Mouse (Mus musculus): ENCODE data around the gene E130114P18Rik. TPM values are rescaled to one million over a fixed set of nuclear protein-coding genes. Genes with fewer than 3 reads are reported as not detected.

The E130114P18Rik gene
- polyA plus RNA-seq, 1 experiment, result not detected

- Histone ChIP-seq H3K79me3 (ENCODE audit: low read depth) (no peaks in the 10 kb centered on the region), H3K4me3 (ENCODE audit: insufficient read depth, poor library complexity, severe bottlenecking) (no peak overlapping the region), H3K27me3 (ENCODE audit: control insufficient read depth, insufficient read depth, insufficient read length) (no peaks in the 10 kb centered on the region), H3K36me3 (ENCODE audit: control insufficient read depth, insufficient read depth) (no peaks in the 10 kb centered on the region), H3ac (ENCODE audit: control insufficient read depth, insufficient read length, low read depth) (no peak overlapping the region), H3K79me2 (ENCODE audit: control insufficient read depth, insufficient read depth) (no peaks in the 10 kb centered on the region)
- TF ChIP-seq MYOG (IDR thresholded peaks at IDR 0.05; ENCODE audit: control insufficient read depth, extremely low read depth, insufficient read length) (no peak), MYOD1 (IDR thresholded peaks at IDR 0.05; ENCODE audit: control insufficient read depth, insufficient read length, low read depth) (no peak), CTCF (IDR thresholded peaks at IDR 0.05; ENCODE audit: control insufficient read depth, insufficient read depth, insufficient read length) (no peak), FOSL1 (IDR thresholded peaks at IDR 0.05; ENCODE audit: insufficient read depth, low read length, poor library complexity, severe bottlenecking) (no peak), CEBPB (IDR thresholded peaks at IDR 0.05; ENCODE audit: low read depth) (no peak), MAX (IDR thresholded peaks at IDR 0.05) (no peak), USF1 (IDR thresholded peaks at IDR 0.05; ENCODE audit: low read depth) (no peak)
Measured at GRCm38 (mm10) chr4:97788537-97788936, 10.7 kb upstream of the E130114P18Rik start.

DNA sequence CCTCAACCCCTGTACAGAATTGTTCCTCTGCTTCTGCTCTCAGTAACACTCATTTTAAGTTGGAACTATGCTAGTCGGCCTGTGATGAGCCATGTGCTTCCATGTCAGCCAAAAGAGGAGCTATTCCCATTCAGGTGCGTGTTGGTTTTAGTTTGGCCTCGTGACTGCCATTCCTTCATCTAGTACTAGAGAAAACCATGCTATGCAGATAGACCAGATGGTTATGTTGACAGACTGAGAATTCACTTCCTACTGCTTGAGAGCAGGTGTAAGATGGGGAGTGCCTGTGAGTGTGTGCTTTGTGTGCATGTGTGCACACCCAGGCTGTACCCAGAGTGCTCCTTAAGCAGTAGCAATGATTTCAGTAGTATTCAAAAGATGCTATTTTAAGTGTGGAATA, 9.6 kb upstream of the E130114P18Rik start:
- TF ChIP-seq CEBPB (IDR thresholded peaks at IDR 0.05; ENCODE audit: low read depth) (no peak), MYOG (IDR thresholded peaks at IDR 0.05; ENCODE audit: control insufficient read depth, extremely low read depth, insufficient read length) (no peak), CTCF (IDR thresholded peaks at IDR 0.05; ENCODE audit: control insufficient read depth, insufficient read depth, insufficient read length) (no peak), USF1 (IDR thresholded peaks at IDR 0.05; ENCODE audit: low read depth) (no peak), MAX (IDR thresholded peaks at IDR 0.05) (no peak), MYOD1 (IDR thresholded peaks at IDR 0.05; ENCODE audit: control insufficient read depth, insufficient read length, low read depth) (no peak), FOSL1 (IDR thresholded peaks at IDR 0.05; ENCODE audit: insufficient read depth, low read length, poor library complexity, severe bottlenecking) (no peak)
- Histone ChIP-seq H3ac (ENCODE audit: control insufficient read depth, insufficient read length, low read depth) (no peak overlapping the region), H3K4me3 (ENCODE audit: insufficient read depth, poor library complexity, severe bottlenecking) (no peak overlapping the region), H3K79me3 (ENCODE audit: low read depth) (no peaks in the 10 kb centered on the region), H3K36me3 (ENCODE audit: control insufficient read depth, insufficient read depth) (no peaks in the 10 kb centered on the region), H3K79me2 (ENCODE audit: control insufficient read depth, insufficient read depth) (no peaks in the 10 kb centered on the region), H3K27me3 (ENCODE audit: control insufficient read depth, insufficient read depth, insufficient read length) (no peaks in the 10 kb centered on the region)

GRCm38 (mm10) chr4:97786571-97786970, 8.7 kb upstream of the E130114P18Rik start:
- Histone ChIP-seq H3K79me2 (ENCODE audit: control insufficient read depth, insufficient read depth) (no peaks in the 10 kb centered on the region), H3ac (ENCODE audit: control insufficient read depth, insufficient read length, low read depth) (no peak overlapping the region), H3K79me3 (ENCODE audit: low read depth) (no peaks in the 10 kb centered on the region), H3K4me3 (ENCODE audit: insufficient read depth, poor library complexity, severe bottlenecking) (no peak overlapping the region), H3K27me3 (ENCODE audit: control insufficient read depth, insufficient read depth, insufficient read length) (no peaks in the 10 kb centered on the region), H3K36me3 (ENCODE audit: control insufficient read depth, insufficient read depth) (no peaks in the 10 kb centered on the region)
- TF ChIP-seq CTCF (IDR thresholded peaks at IDR 0.05; ENCODE audit: control insufficient read depth, insufficient read depth, insufficient read length), result no peak
- no peak for TF ChIP-seq CEBPB (IDR thresholded peaks at IDR 0.05; ENCODE audit: low read depth)
- TF ChIP-seq FOSL1 (IDR thresholded peaks at IDR 0.05; ENCODE audit: insufficient read depth, low read length, poor library complexity, severe bottlenecking), result no peak
- TF ChIP-seq MYOG (IDR thresholded peaks at IDR 0.05; ENCODE audit: control insufficient read depth, extremely low read depth, insufficient read length), result no peak
- TF ChIP-seq MYOD1 (IDR thresholded peaks at IDR 0.05; ENCODE audit: control insufficient read depth, insufficient read length, low read depth), result no peak
- TF ChIP-seq MAX (IDR thresholded peaks at IDR 0.05), result no peak
- no peak for TF ChIP-seq USF1 (IDR thresholded peaks at IDR 0.05; ENCODE audit: low read depth)

DNA sequence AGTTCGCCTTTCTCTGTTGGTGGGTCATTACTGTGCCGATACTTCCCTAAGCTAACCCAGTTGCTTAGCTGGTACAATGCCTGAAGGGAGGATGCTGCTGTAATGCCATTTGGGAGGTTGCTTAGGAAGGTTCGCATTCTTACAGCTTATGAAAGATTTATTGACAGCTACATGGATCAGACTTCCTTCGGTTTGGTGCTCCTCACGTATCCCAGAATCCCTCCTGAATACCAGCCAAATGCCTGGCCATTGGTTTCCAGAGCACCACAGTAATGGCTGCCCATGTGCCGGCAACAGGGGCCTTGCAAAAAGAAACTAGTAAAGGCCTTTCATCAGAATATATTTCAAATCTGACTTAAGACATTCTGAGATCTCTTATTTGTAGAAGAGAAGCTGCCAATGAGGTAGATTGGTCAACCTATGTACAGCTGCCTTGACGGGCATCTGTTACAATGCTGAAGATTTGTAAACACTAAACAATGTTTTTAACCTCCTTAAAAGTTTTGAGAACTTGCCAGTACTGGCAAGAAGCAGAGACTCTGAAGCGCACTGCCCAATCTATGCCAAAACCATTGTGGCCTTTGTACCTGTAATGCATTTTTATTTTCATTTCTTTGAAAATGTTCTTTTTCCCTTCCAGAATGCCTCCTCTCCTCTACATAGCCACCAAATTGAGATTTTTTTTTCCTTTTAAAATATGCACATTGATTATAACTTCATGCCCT, 7.8 kb upstream of the E130114P18Rik start:
- H3K36me3 ChIP-seq (ENCODE audit: control insufficient read depth, insufficient read depth), result no peaks in the 10 kb centered on the region
- no peaks in the 10 kb centered on the region for H3K79me2 ChIP-seq (ENCODE audit: control insufficient read depth, insufficient read depth)
- no peak overlapping the region for H3K4me3 ChIP-seq (ENCODE audit: insufficient read depth, poor library complexity, severe bottlenecking)
- no peaks in the 10 kb centered on the region for H3K27me3 ChIP-seq (ENCODE audit: control insufficient read depth, insufficient read depth, insufficient read length)
- TF ChIP-seq CEBPB (IDR thresholded peaks at IDR 0.05; ENCODE audit: low read depth) (no peak), MYOD1 (IDR thresholded peaks at IDR 0.05; ENCODE audit: control insufficient read depth, insufficient read length, low read depth) (no peak), FOSL1 (IDR thresholded peaks at IDR 0.05; ENCODE audit: insufficient read depth, low read length, poor library complexity, severe bottlenecking) (no peak), CTCF (IDR thresholded peaks at IDR 0.05; ENCODE audit: control insufficient read depth, insufficient read depth, insufficient read length) (no peak), USF1 (IDR thresholded peaks at IDR 0.05; ENCODE audit: low read depth) (no peak), MYOG (IDR thresholded peaks at IDR 0.05; ENCODE audit: control insufficient read depth, extremely low read depth, insufficient read length) (no peak), MAX (IDR thresholded peaks at IDR 0.05) (no peak)
- no peak overlapping the region for H3ac ChIP-seq (ENCODE audit: control insufficient read depth, insufficient read length, low read depth)
- H3K79me3 ChIP-seq (ENCODE audit: low read depth), result no peaks in the 10 kb centered on the region

DNA sequence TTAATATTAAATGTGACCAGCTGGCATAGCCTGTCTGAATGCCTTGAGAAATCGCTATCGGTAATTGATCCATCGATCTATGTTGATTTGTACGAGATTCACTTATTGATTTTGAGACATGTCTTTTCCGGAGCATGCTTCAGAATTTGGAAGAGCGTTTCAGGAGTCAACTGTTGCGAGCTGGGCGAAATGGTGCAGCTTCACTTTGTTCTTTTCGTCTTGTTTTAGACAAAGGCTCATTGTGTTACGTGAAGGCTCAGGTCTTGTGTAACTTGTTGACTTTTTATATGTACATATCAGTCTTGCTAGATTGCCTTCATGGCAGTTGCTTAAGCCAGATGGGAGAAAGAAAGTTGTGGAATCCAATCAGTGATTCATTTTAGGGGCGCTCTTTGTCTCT, 6.4 kb upstream of the E130114P18Rik start:
- no peaks in the 10 kb centered on the region for H3K79me3 ChIP-seq (ENCODE audit: low read depth)
- no peak overlapping the region for H3K4me3 ChIP-seq (ENCODE audit: insufficient read depth, poor library complexity, severe bottlenecking)
- no peaks in the 10 kb centered on the region for H3K36me3 ChIP-seq (ENCODE audit: control insufficient read depth, insufficient read depth)
- no peak overlapping the region for H3ac ChIP-seq (ENCODE audit: control insufficient read depth, insufficient read length, low read depth)
- no peaks in the 10 kb centered on the region for H3K27me3 ChIP-seq (ENCODE audit: control insufficient read depth, insufficient read depth, insufficient read length)
- TF ChIP-seq CEBPB (IDR thresholded peaks at IDR 0.05; ENCODE audit: low read depth) (no peak), MYOG (IDR thresholded peaks at IDR 0.05; ENCODE audit: control insufficient read depth, extremely low read depth, insufficient read length) (no peak), USF1 (IDR thresholded peaks at IDR 0.05; ENCODE audit: low read depth) (no peak), CTCF (IDR thresholded peaks at IDR 0.05; ENCODE audit: control insufficient read depth, insufficient read depth, insufficient read length) (no peak), MYOD1 (IDR thresholded peaks at IDR 0.05; ENCODE audit: control insufficient read depth, insufficient read length, low read depth) (no peak), FOSL1 (IDR thresholded peaks at IDR 0.05; ENCODE audit: insufficient read depth, low read length, poor library complexity, severe bottlenecking) (no peak), MAX (IDR thresholded peaks at IDR 0.05) (no peak)
- no peaks in the 10 kb centered on the region for H3K79me2 ChIP-seq (ENCODE audit: control insufficient read depth, insufficient read depth)

Data from C2C12 (cell line).